Mouse (Mus musculus) frontal cortex, postnatal 10 days (tissue): ENCODE data around the gene Tsr1.
A peak's percentile ranks its signal among the peaks of the same experiment; 100 is the strongest.

Experiments
- DNase-seq, 2 experiments: peaks; one replicate each; pipeline ENCODE4 v3.0.0; 2022; ENCODE audit warnings: low spot score in 2 of 2, mixed read lengths in 1 of 2

The Tsr1 gene

GRCm38 (mm10) chr11:74897678-74898516 lies at the start of gene Tsr1:
TSS of gene Tsr1 (plus strand) at chr11:74898071.
- peak; percentile 89 to 90 for DNase-seq

- no peak for DNase-seq
These were observed 46.7 kb upstream of the Tsr1 start for GRCm38 (mm10) chr11:74850998-74851661.

GRCm38 (mm10) chr11:74857756-74858155 lies 40.1 kb upstream of the Tsr1 start:
- no peak for DNase-seq

- no peak for DNase-seq
These were observed 35.7 kb upstream of the Tsr1 start for GRCm38 (mm10) chr11:74862129-74862528.

GRCm38 (mm10) chr11:74863471-74863870 lies 34.4 kb upstream of the Tsr1 start:
- DNase-seq, result no peak

GRCm38 (mm10) chr11:74864421-74864820 lies 33.5 kb upstream of the Tsr1 start:
- DNase-seq, result no peak

- no peak for DNase-seq
These were observed 32.6 kb upstream of the Tsr1 start for GRCm38 (mm10) chr11:74865252-74865651.

GRCm38 (mm10) chr11:74866640-74867039 lies 31.2 kb upstream of the Tsr1 start:
- DNase-seq, result peak in 1 of 2 experiments; percentile 42

GRCm38 (mm10) chr11:74867181-74867580 lies 30.7 kb upstream of the Tsr1 start:
- no peak for DNase-seq

- DNase-seq, result no peak
These were observed 29.7 kb upstream of the Tsr1 start for GRCm38 (mm10) chr11:74868046-74868760.

- no peak for DNase-seq
These were observed 28.3 kb upstream of the Tsr1 start for GRCm38 (mm10) chr11:74869603-74870002.

GRCm38 (mm10) chr11:74870544-74870943 lies 27.3 kb upstream of the Tsr1 start:
- no peak for DNase-seq

- DNase-seq, result peak in 1 of 2 experiments; percentile 40
These were observed 26.8 kb upstream of the Tsr1 start for GRCm38 (mm10) chr11:74870991-74871622.

GRCm38 (mm10) chr11:74874630-74875029 lies 23.2 kb upstream of the Tsr1 start:
- DNase-seq, result no peak

GRCm38 (mm10) chr11:74876801-74877200 lies 21.1 kb upstream of the Tsr1 start:
- DNase-seq, result peak; percentile 67 to 69

- no peak for DNase-seq
These were observed 16.9 kb upstream of the Tsr1 start for GRCm38 (mm10) chr11:74880999-74881398.

- DNase-seq, result no peak
These were observed 15.9 kb upstream of the Tsr1 start for GRCm38 (mm10) chr11:74881979-74882378.

- no peak for DNase-seq
These were observed 14.8 kb upstream of the Tsr1 start for GRCm38 (mm10) chr11:74883098-74883497.

GRCm38 (mm10) chr11:74894619-74895018 lies 3.3 kb upstream of the Tsr1 start:
- DNase-seq, result no peak

- peak; percentile 74 to 78 for DNase-seq
These were observed 1.6 kb upstream of the Tsr1 start for GRCm38 (mm10) chr11:74895980-74896900.
